Comparison of ENCODE assay signal across 7 mouse cellular contexts in genomic region chr12:81781105-81781909, GRCm38 (mm10). TPM values are rescaled to one million over a fixed set of nuclear protein-coding genes. Genes with fewer than 3 reads are reported as not detected.
DNase-seq lines count a peak whose midpoint lies in the region; ATAC-seq and TF ChIP-seq lines count a peak whose summit lies in the region.

Gene Map3k9, minus strand, starts transcription at chr12:81781175.

- TF ChIP-seq POLR2A in bone marrow, adult 2 months (IDR thresholded peaks at IDR 0.05; ENCODE audit: borderline replicate concordance, control insufficient read depth, low read depth, low read length) = peak; percentile 55; the same call in 1 of the 2 replicates

- peak within 1 kb of the TSS; percentile 92 for H3K4me2 ChIP-seq in embryonic facial prominence, embryonic 15.5 days (replicated peaks)
- peak within 1 kb of the TSS; percentile 93 for H3K4me2 ChIP-seq in limb, embryonic 13.5 days (replicated peaks)
- H3K4me2 ChIP-seq in midbrain, embryonic 15.5 days = peak within 1 kb of the TSS; percentile 65

- WGBS in bone marrow, adult 2 months = 1% methylated on average over 37 of the region's 56 CpGs
- under 1% methylated on average over 50 of the region's 56 CpGs for WGBS in embryonic facial prominence, embryonic 15.5 days
- WGBS in limb, embryonic 13.5 days = under 1% methylated on average over 36 of the region's 56 CpGs
- WGBS in midbrain, embryonic 15.5 days = 1% methylated on average over 44 of the region's 56 CpGs

- peak within 1 kb of the TSS; percentile 23 for H3K9ac ChIP-seq in embryonic facial prominence, embryonic 15.5 days
- peak within 1 kb of the TSS; percentile 65 for H3K9ac ChIP-seq in limb, embryonic 13.5 days
- H3K9ac ChIP-seq in midbrain, embryonic 15.5 days = peak within 1 kb of the TSS; percentile 80

- TF ChIP-seq CTCF in bone marrow, adult 2 months (IDR thresholded peaks at IDR 0.05; ENCODE audit: control insufficient read depth, insufficient read depth, low read length) = peak; percentile 4; the same call in 1 of the 2 replicates

- no peaks in the 10 kb centered on the region; the same call in 1 of the 2 replicates for H3K4me1 ChIP-seq in bone marrow, adult 2 months (ENCODE audit: control insufficient read depth, insufficient read depth, low read length)
- H3K4me1 ChIP-seq in embryonic facial prominence, embryonic 15.5 days = peaks cover 13% of the 10 kb centered on the region
- H3K4me1 ChIP-seq in limb, embryonic 13.5 days = peaks cover 13% of the 10 kb centered on the region
- peaks cover 20% of the 10 kb centered on the region for H3K4me1 ChIP-seq in midbrain, embryonic 15.5 days

- H3K36me3 ChIP-seq in embryonic facial prominence, embryonic 15.5 days = no peaks in the 10 kb centered on the region
- no peaks in the 10 kb centered on the region for H3K36me3 ChIP-seq in limb, embryonic 13.5 days
- no peaks in the 10 kb centered on the region for H3K36me3 ChIP-seq in midbrain, embryonic 15.5 days (replicated peaks)

- peak; percentile 88 to 93 for DNase-seq in heart, adult 9 months (ENCODE audit: low spot score in 2 of 2)
- peak; percentile 97 for DNase-seq in kidney, adult 9 months
- peak; percentile 94 to 98 for DNase-seq in spleen, adult 18-20 months

- peak; percentile 94 for ATAC-seq in embryonic facial prominence, embryonic 15.5 days (ENCODE audit: insufficient number of reproducible peaks, low FRiP score, low TSS enrichment, low read depth)
- peak; percentile 98 for ATAC-seq in limb, embryonic 13.5 days (ENCODE audit: low FRiP score, low read depth)
- peak; percentile 97 for ATAC-seq in midbrain, embryonic 15.5 days (replicated peaks)

- H3K27ac ChIP-seq in bone marrow, adult 2 months (ENCODE audit: control insufficient read depth, insufficient read depth, low read depth, low read length, poor library complexity) = peak within 1 kb of the TSS; percentile 89
- peak within 1 kb of the TSS; percentile 80 for H3K27ac ChIP-seq in embryonic facial prominence, embryonic 15.5 days (replicated peaks)
- H3K27ac ChIP-seq in limb, embryonic 13.5 days = no peak within 1 kb of the TSS
- H3K27ac ChIP-seq in midbrain, embryonic 15.5 days = peak within 1 kb of the TSS; percentile 85

- H3K9me3 ChIP-seq in embryonic facial prominence, embryonic 15.5 days (replicated peaks) = no peaks in the 10 kb centered on the region
- H3K9me3 ChIP-seq in limb, embryonic 13.5 days = no peaks in the 10 kb centered on the region
- H3K9me3 ChIP-seq in midbrain, embryonic 15.5 days = no peaks in the 10 kb centered on the region

- peak within 1 kb of the TSS; percentile 94 for H3K4me3 ChIP-seq in bone marrow, adult 2 months (replicated peaks; ENCODE audit: control insufficient read depth, low read depth, low read length)
- peak within 1 kb of the TSS; percentile 65 for H3K4me3 ChIP-seq in embryonic facial prominence, embryonic 15.5 days (replicated peaks)
- peak within 1 kb of the TSS; percentile 67 for H3K4me3 ChIP-seq in limb, embryonic 13.5 days
- peak within 1 kb of the TSS; percentile 87 for H3K4me3 ChIP-seq in midbrain, embryonic 15.5 days

- H3K27me3 ChIP-seq in embryonic facial prominence, embryonic 15.5 days = peaks cover 42% of the 10 kb centered on the region
- peaks cover 71% of the 10 kb centered on the region for H3K27me3 ChIP-seq in limb, embryonic 13.5 days
- H3K27me3 ChIP-seq in midbrain, embryonic 15.5 days (replicated peaks) = peaks cover 4% of the 10 kb centered on the region; the same call in 1 of the 2 replicates

RNA-seq across cellular contexts. Expression of gene Map3k9, which starts in this region (rescaled TPM):
- 3.9 and 5.7 TPM in 2 replicates for polyA plus RNA-seq in bone marrow, adult 2 months (2011; ENCODE audit: insufficient read depth, insufficient read length, low replicate concordance, missing spikeins)
- polyA plus RNA-seq in embryonic facial prominence, embryonic 15.5 days (2015; fragmentation: Nextera tagmentation; extraction: Ambion mirVana) = 1.8 and 2.0 TPM in 2 replicates
- 0.52 and 0.56 TPM in 2 replicates for polyA plus RNA-seq in limb, embryonic 13.5 days (2015; fragmentation: Nextera tagmentation; extraction: Ambion mirVana)
- 12.0 and 14.6 TPM in 2 replicates for polyA plus RNA-seq in midbrain, embryonic 15.5 days (2015; fragmentation: Nextera tagmentation; extraction: Ambion mirVana)

Comparison
In these comparisons a context has a peak if more than half of its experiments do, and no peak if none do; other contexts are left out.
1. Peak in ATAC-seq, H3K4me3 ChIP-seq, H3K9ac ChIP-seq and H3K4me2 ChIP-seq in limb, embryonic 13.5 days; RNA of the gene not detected or under 1 TPM.
2. H3K9ac ChIP-seq: peak in every context shown above with its lines; median percentile 80 in midbrain, embryonic 15.5 days; 65 in limb, embryonic 13.5 days; 23 in embryonic facial prominence, embryonic 15.5 days.